Mouse (Mus musculus) neural tube, embryonic 13.5 days (tissue): ENCODE measurements around the gene Timm13. TPM values are rescaled to one million over a fixed set of nuclear protein-coding genes. Genes with fewer than 3 reads are reported as not detected.

Experiments
- ATAC-seq: fragments of 200-750 bp; cut with Nextera tagmentation; 2 replicates; pipeline ENCODE4 v1.8.0; 2017; ENCODE audit warnings: low read depth, mild to moderate bottlenecking, moderate TSS enrichment, moderate library complexity
- H3K27ac ChIP-seq: fragments of 300-500 bp; sonication (generic); replicated peaks from 2 replicates; pipeline ENCODE4 v1.5.1; 2015; ENCODE audit warnings: moderate library complexity, mild to moderate bottlenecking, inconsistent platforms
- H3K27me3 ChIP-seq: fragments of 300-500 bp; sonication (generic); 2 replicates; pipeline ENCODE4 v1.6.1; 2015; ENCODE audit warnings: mild to moderate bottlenecking, inconsistent platforms
- H3K36me3 ChIP-seq: fragments of 300-500 bp; sonication (generic); 2 replicates; pipeline ENCODE4 v1.6.1; 2015; ENCODE audit warnings: mild to moderate bottlenecking, inconsistent platforms
- H3K4me1 ChIP-seq: fragments of 300-500 bp; sonication (generic); replicated peaks from 2 replicates; pipeline ENCODE4 v1.6.1; 2015; ENCODE audit warnings: inconsistent platforms
- H3K4me2 ChIP-seq: fragments of 300-500 bp; sonication (generic); 2 replicates; pipeline ENCODE4 v1.6.1; 2015; ENCODE audit warnings: inconsistent platforms, mild to moderate bottlenecking, moderate library complexity
- H3K4me3 ChIP-seq: fragments of 300-500 bp; sonication (generic); 2 replicates; pipeline ENCODE4 v1.5.1; 2015; ENCODE audit warnings: mild to moderate bottlenecking, inconsistent platforms
- H3K9ac ChIP-seq: fragments of 300-500 bp; sonication (generic); 2 replicates; pipeline ENCODE4 v1.6.1; 2015; ENCODE audit warnings: moderate library complexity, mild to moderate bottlenecking, inconsistent platforms
- H3K9me3 ChIP-seq: fragments of 300-500 bp; sonication (generic); 2 replicates; pipeline ENCODE4 v1.6.1; 2016; ENCODE audit warnings: inconsistent platforms
- WGBS: fragments of 180-500 bp; shearing (Covaris S2); methylation state at CpG from one replicate; pipeline ENCODE4 v1.1.7; 2015; 5-methylcytosine and 5-hydroxymethylcytosine counted together
- polyA plus RNA-seq: library from polyadenylated mRNA; unstranded; fragments of >200 nt; fragmentation: Nextera tagmentation; extraction: Ambion mirVana; gene quantifications from 2 replicates; pipeline ENCODE4 v1.2.1, GENCODE M21; 2015

The Timm13 gene
- polyA plus RNA-seq, 1 experiment from 2014 or later: 331 TPM

GRCm38 (mm10) chr10:80854913-80855748 is 45.6 kb downstream of the Timm13 start, which contains the start of the genes Lsm7 and Sppl2b:
Gene Lsm7, minus strand, starts transcription at chr10:80855209.
Gene Sppl2b, plus strand, starts transcription at chr10:80855275.
- H3K27ac ChIP-seq: peak within 1 kb of the TSS; percentile 65
- H3K4me3 ChIP-seq: peak within 1 kb of the TSS; percentile 76
- no peaks in the 10 kb centered on the region for H3K9me3 ChIP-seq
- H3K9ac ChIP-seq: peak within 1 kb of the TSS; percentile 91
- peaks cover 34% of the 10 kb centered on the region for H3K36me3 ChIP-seq
- H3K27me3 ChIP-seq: no peaks in the 10 kb centered on the region
- peaks cover 49% of the 10 kb centered on the region for H3K4me1 ChIP-seq
- H3K4me2 ChIP-seq: peak within 1 kb of the TSS; percentile 99
- under 1% methylated on average over 81 of the region's 81 CpGs for WGBS
- ATAC-seq: peak; percentile 77

Other genes with a start within 250 kb of the Timm13 start
- gene Btbd2, start 243.9 kb downstream of the Timm13 start, polyA plus RNA-seq: 93.9 and 100.0 TPM in 2 replicates
- gene Mknk2, start 222.9 kb downstream of the Timm13 start, polyA plus RNA-seq: 61.4 and 63.4 TPM in 2 replicates
- gene Mob3a, start 199.0 kb downstream of the Timm13 start, polyA plus RNA-seq: 46.4 and 55.1 TPM in 2 replicates
- 37.2 and 39.1 TPM in 2 replicates for gene Izumo4, start 198.8 kb downstream of the Timm13 start, polyA plus RNA-seq
- gene Ap3d1, start 158.7 kb downstream of the Timm13 start, polyA plus RNA-seq: 106 and 114 TPM in 2 replicates
- gene Dot1l, start 145.8 kb downstream of the Timm13 start, polyA plus RNA-seq: 16.4 and 19.5 TPM in 2 replicates
- 67.5 and 71.0 TPM in 2 replicates for gene Sf3a2, start 102.8 kb downstream of the Timm13 start, polyA plus RNA-seq
- 128 and 137 TPM in 2 replicates for gene Plekhj1, start 102.3 kb downstream of the Timm13 start, polyA plus RNA-seq
- 0.11 TPM in 1 of 2 replicates, not detected in the other for gene Amh, start 95.7 kb downstream of the Timm13 start, polyA plus RNA-seq
- 0.76 and 1.1 TPM in 2 replicates for gene Jsrp1, start 87.5 kb downstream of the Timm13 start, polyA plus RNA-seq
- 1,173 and 1,183 TPM in 2 replicates for gene Oaz1, start 74.3 kb downstream of the Timm13 start, polyA plus RNA-seq
- 2.3 and 3.2 TPM in 2 replicates for gene Lingo3, start 56.9 kb downstream of the Timm13 start, polyA plus RNA-seq
- 199 and 218 TPM in 2 replicates for gene Lsm7, start 45.8 kb downstream of the Timm13 start, polyA plus RNA-seq
- 62.0 and 66.2 TPM in 2 replicates for gene Sppl2b, start 45.7 kb downstream of the Timm13 start, polyA plus RNA-seq
- 0.08 and 0.31 TPM in 2 replicates for gene Tmprss9, start 29.1 kb downstream of the Timm13 start, polyA plus RNA-seq
- 38.3 and 41.6 TPM in 2 replicates for gene Lmnb2, start 17.3 kb upstream of the Timm13 start, polyA plus RNA-seq
- 8.8 and 9.0 TPM in 2 replicates for gene Gadd45b, start 29.1 kb upstream of the Timm13 start, polyA plus RNA-seq
- 16.2 and 17.4 TPM in 2 replicates for gene Gng7, start 114.0 kb upstream of the Timm13 start, polyA plus RNA-seq
- 38.1 and 38.7 TPM in 2 replicates for gene Diras1, start 124.7 kb upstream of the Timm13 start, polyA plus RNA-seq
- 40.9 and 44.2 TPM in 2 replicates for gene Slc39a3, start 136.5 kb upstream of the Timm13 start, polyA plus RNA-seq
- gene Sgta, start 159.2 kb upstream of the Timm13 start, polyA plus RNA-seq: 283 and 286 TPM in 2 replicates
- gene Thop1, start 169.1 kb upstream of the Timm13 start, polyA plus RNA-seq: 47.4 and 48.4 TPM in 2 replicates
- gene Creb3l3, start 197.9 kb upstream of the Timm13 start, polyA plus RNA-seq: 0.27 and 0.90 TPM in 2 replicates
- 217 and 244 TPM in 2 replicates for gene Map2k2, start 204.9 kb upstream of the Timm13 start, polyA plus RNA-seq
- 12.2 and 14.9 TPM in 2 replicates for gene Zbtb7a, start 234.3 kb upstream of the Timm13 start, polyA plus RNA-seq